Mouse (Mus musculus): ENCODE results near the gene Lbh.

DNA sequence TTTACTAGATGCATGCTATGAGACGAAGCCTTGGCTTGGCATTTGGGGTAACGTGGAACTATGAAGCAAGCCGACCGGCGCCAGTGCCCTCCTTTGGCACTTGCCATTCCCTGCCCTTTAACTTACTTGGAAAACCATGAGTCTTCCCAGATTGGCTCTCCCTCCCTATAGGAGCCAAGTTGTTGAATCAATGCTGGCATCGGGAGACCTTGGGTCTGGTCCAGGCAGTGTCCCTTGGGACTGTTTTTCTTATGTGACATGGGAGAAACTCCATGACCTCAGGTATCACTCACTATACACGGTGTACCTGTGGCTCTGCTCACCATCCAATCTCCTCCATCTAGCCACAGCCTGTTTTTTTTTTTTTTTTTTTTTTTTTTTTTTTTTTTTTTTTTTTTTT lies 65.4 kb downstream of the Lbh start:
- TF ChIP-seq CTCF (IDR thresholded peaks at IDR 0.05; ENCODE audit: borderline replicate concordance, insufficient read depth, low read depth, low read length) (no peak), POLR2A (IDR thresholded peaks at IDR 0.05; ENCODE audit: borderline replicate concordance, insufficient read depth, low read length) (no peak)

Data from cerebellum, adult 2 months (tissue).